Mouse (Mus musculus) erythroblast, embryonic 14.5 days (primary cell): ENCODE measurements at regions not wholly inside any gene's neighbourhood (a gene's known extent, or its start where the extent isn't known, plus 50 kb on each side); places are given as distances from the start of the nearest gene placed in this dataset.

Experiments
- GATA1 ChIP-seq: IDR thresholded peaks from 2 replicates; pipeline ENCODE4 v1.6.1; 2012; ENCODE audit warnings: low read length, inconsistent platforms, mixed read lengths
- TAL1 ChIP-seq: IDR thresholded peaks from 3 replicates; pipeline ENCODE4 v1.6.1; 2012; ENCODE audit warnings: low read length, inconsistent platforms, mixed read lengths

- TF ChIP-seq GATA1 (no peak), TAL1 (no peak)
These were observed 86.6 kb upstream of the Thpo start for GRCm38 (mm10) chr16:20820939-20821338.
